Mouse (Mus musculus) urinary bladder, postnatal 14 days (tissue): Measurements from ENCODE around the gene Sec31b.
A peak's percentile ranks its signal among the peaks of the same experiment; 100 is the strongest.

ENCODE experiments used
- DNase-seq: peaks from one replicate; pipeline ENCODE4 v3.0.0; 2021; ENCODE audit warnings: low spot score

Sec31b gene

GRCm38 (mm10) chr19:44530018-44530417 is 15.6 kb downstream of the Sec31b start:
- no peak for DNase-seq

GRCm38 (mm10) chr19:44525551-44526205 is 20.0 kb downstream of the Sec31b start:
- DNase-seq, result no peak

GRCm38 (mm10) chr19:44519152-44519551 is 26.5 kb downstream of the Sec31b start:
- DNase-seq, result peak; percentile 29

GRCm38 (mm10) chr19:44517996-44518768 is 27.5 kb downstream of the Sec31b start:
- no peak for DNase-seq

GRCm38 (mm10) chr19:44515769-44516168 is 29.9 kb downstream of the Sec31b start:
- DNase-seq, result no peak

GRCm38 (mm10) chr19:44514521-44515451 is 30.9 kb downstream of the Sec31b start:
- DNase-seq, result no peak

GRCm38 (mm10) chr19:44513921-44514482 is 31.7 kb downstream of the Sec31b start:
- DNase-seq, result no peak

GRCm38 (mm10) chr19:44513054-44513833 is 32.4 kb downstream of the Sec31b start:
- no peak for DNase-seq

- no peak for DNase-seq
Observed at GRCm38 (mm10) chr19:44512601-44513000, 33.1 kb downstream of the Sec31b start.

GRCm38 (mm10) chr19:44511451-44512231 is 34.0 kb downstream of the Sec31b start:
- DNase-seq, result no peak

- DNase-seq, result no peak
Observed at GRCm38 (mm10) chr19:44510534-44511175, 35.0 kb downstream of the Sec31b start.

GRCm38 (mm10) chr19:44502741-44503140 is 42.9 kb downstream of the Sec31b start:
- DNase-seq, result no peak

- DNase-seq, result no peak
Observed at GRCm38 (mm10) chr19:44501925-44502324, 43.7 kb downstream of the Sec31b start.

- no peak for DNase-seq
Observed at GRCm38 (mm10) chr19:44500240-44500639, 45.4 kb downstream of the Sec31b start.

GRCm38 (mm10) chr19:44498936-44499335 is 46.7 kb downstream of the Sec31b start:
- no peak for DNase-seq

GRCm38 (mm10) chr19:44496941-44497340 is 48.7 kb downstream of the Sec31b start:
- no peak for DNase-seq

- DNase-seq, result no peak
Observed at GRCm38 (mm10) chr19:44496511-44496910, 49.2 kb downstream of the Sec31b start.

- DNase-seq, result no peak
Observed at GRCm38 (mm10) chr19:44493128-44493527, 52.5 kb downstream of the Sec31b start, which contains the start of gene Wnt8b. Wnt8b (plus strand) TSS chr19:44493472.

GRCm38 (mm10) chr19:44487266-44487665 is 58.4 kb downstream of the Sec31b start:
- DNase-seq, result peak; percentile 53

- DNase-seq, result no peak
Observed at GRCm38 (mm10) chr19:44476541-44476940, 69.1 kb downstream of the Sec31b start.
